In the genomic region with DNA sequence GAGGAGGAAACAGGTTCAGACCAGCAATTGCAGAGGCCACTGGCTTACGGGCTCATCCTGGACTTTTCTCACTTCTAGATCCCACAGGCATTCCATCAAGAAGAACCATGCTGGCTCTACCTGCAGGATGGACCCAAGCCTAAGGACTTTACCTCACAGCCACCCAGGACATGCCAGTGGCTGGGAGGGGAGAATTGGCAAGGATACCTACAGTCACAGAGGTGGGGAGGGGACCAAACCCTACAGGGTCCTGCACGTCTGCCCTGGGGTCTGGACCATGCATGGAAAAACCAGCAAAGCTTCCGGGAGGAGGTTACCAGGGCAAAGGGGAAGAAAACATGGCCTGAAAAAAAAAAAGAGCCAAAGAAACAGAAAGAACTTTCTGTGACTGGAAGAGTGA, we compare ENCODE assay signal across 41 mouse cellular contexts. TPM values are rescaled to one million over a fixed set of nuclear protein-coding genes. Genes with fewer than 3 reads are reported as not detected.
"Had no signal": no experiment of that assay in that cellular context is flagged by ENCODE, and none has a peak within 500 bp of the region (broad histone marks: within the 10 kb centered on the region; RNA-seq: fewer than 3 reads in every experiment).

No protein-coding gene starts in this region.

- ATAC-seq: hindbrain, postnatal 0 days; intestine, embryonic 16.5 days; liver, embryonic 12.5 days had no signal

- H3K9me3 ChIP-seq: heart, embryonic 13.5 days; heart, embryonic 15.5 days; kidney, embryonic 15.5 days; limb, embryonic 13.5 days; limb, embryonic 15.5 days; liver, embryonic 12.5 days had no signal

- DNase-seq: gastrocnemius, postnatal 10 days; gastrocnemius, postnatal 36 days; heart, adult 2 months; heart, postnatal 14 days; heart, postnatal 36 days; kidney, adult 11 months; kidney, adult 2 months; kidney, adult 9 months; kidney, postnatal 14 days; kidney, postnatal 36 days; layer of hippocampus, adult 9-11 months; layer of hippocampus, postnatal 36 days; left cerebral cortex, postnatal 4 days; lung, adult 18-20 months had no signal

- H3K27ac ChIP-seq: heart, adult 2 months; heart, embryonic 13.5 days; heart, embryonic 15.5 days; hindbrain, embryonic 14.5 days; hindbrain, postnatal 0 days; kidney, embryonic 15.5 days; kidney, postnatal 0 days; limb, embryonic 13.5 days; limb, embryonic 15.5 days; liver, embryonic 12.5 days; liver, embryonic 14.5 days had no signal

- H3K9ac ChIP-seq: heart, embryonic 13.5 days; heart, embryonic 15.5 days; hindbrain, embryonic 14.5 days; kidney, embryonic 15.5 days; limb, embryonic 13.5 days; limb, embryonic 15.5 days; liver, embryonic 12.5 days; liver, embryonic 14.5 days had no signal

- H3K4me2 ChIP-seq: heart, embryonic 11.5 days; heart, embryonic 13.5 days; heart, embryonic 15.5 days; hindbrain, embryonic 14.5 days; kidney, embryonic 15.5 days; limb, embryonic 13.5 days; limb, embryonic 15.5 days; liver, embryonic 12.5 days had no signal

- H3K4me3 ChIP-seq: heart, adult 2 months; heart, embryonic 13.5 days; heart, embryonic 15.5 days; kidney, embryonic 15.5 days; limb, embryonic 13.5 days; limb, embryonic 15.5 days; liver, embryonic 12.5 days had no signal

- H3K27me3 ChIP-seq: heart, embryonic 13.5 days; heart, embryonic 15.5 days; kidney, embryonic 15.5 days; limb, embryonic 13.5 days; limb, embryonic 15.5 days; liver, embryonic 12.5 days had no signal

RNA-seq across cellular contexts. Expression of gene Gm21983, which starts 9.9 kb away (rescaled TPM):
- total RNA-seq: gastrocnemius, postnatal 10 days; gastrocnemius, postnatal 36 days; heart, postnatal 14 days; heart, postnatal 36 days; hematopoietic stem cell, adult 5-6 weeks; hindbrain, postnatal 0 days; layer of hippocampus, adult 18-20 months; layer of hippocampus, adult 8-10 months; layer of hippocampus, postnatal 14 days; layer of hippocampus, postnatal 36 days; left cerebral cortex, adult 18-20 months; left cerebral cortex, adult 8-10 months; left cerebral cortex, postnatal 10 days; left cerebral cortex, postnatal 25 days; left cerebral cortex, postnatal 4 days had no signal
- polyA plus RNA-seq: heart, adult 2 months; heart, embryonic 15.5 days; heart, postnatal 0 days; hindbrain, embryonic 11.5 days; hindbrain, embryonic 14.5 days; intestine, embryonic 14.5 days; intestine, embryonic 16.5 days; kidney, adult 2 months; kidney, embryonic 15.5 days; large intestine, adult 2 months; liver, adult 2 months; liver, embryonic 12.5 days; liver, embryonic 16.5 days had no signal

RNA-seq across cellular contexts. Expression of gene Mia, which starts 10.0 kb away (rescaled TPM):
- total RNA-seq: gastrocnemius, adult 18-20 months; gastrocnemius, postnatal 10 days; heart, postnatal 14 days; heart, postnatal 36 days; hematopoietic stem cell, adult 5-6 weeks; liver, adult 2 months had no signal

RNA-seq across cellular contexts. Expression of gene Cyp2t4, which starts 17.5 kb away (rescaled TPM):
- total RNA-seq: gastrocnemius, adult 18-20 months; gastrocnemius, postnatal 10 days; gastrocnemius, postnatal 36 days; heart, adult 2 months; heart, postnatal 14 days; heart, postnatal 36 days; hematopoietic stem cell, adult 5-6 weeks; hindbrain, postnatal 0 days; layer of hippocampus, adult 18-20 months; layer of hippocampus, adult 8-10 months; layer of hippocampus, postnatal 14 days; layer of hippocampus, postnatal 36 days; left cerebral cortex, adult 18-20 months; left cerebral cortex, adult 8-10 months; left cerebral cortex, postnatal 10 days; left cerebral cortex, postnatal 25 days; left cerebral cortex, postnatal 4 days; liver, adult 2 months had no signal
- polyA plus RNA-seq: heart, adult 2 months; heart, embryonic 11.5 days; heart, embryonic 15.5 days; heart, postnatal 0 days; hindbrain, embryonic 11.5 days; kidney, adult 2 months; kidney, embryonic 15.5 days; kidney, postnatal 0 days; large intestine, adult 2 months; limb, embryonic 13.5 days; liver, adult 2 months; liver, embryonic 12.5 days; liver, embryonic 14.5 days; liver, embryonic 16.5 days had no signal
